Mouse (Mus musculus): ENCODE measurements around the gene Prom1. TPM values are rescaled to one million over a fixed set of nuclear protein-coding genes. Genes with fewer than 3 reads are reported as not detected.

Prom1 gene
- polyA plus RNA-seq, 1 experiment from 2014 or later, result 38.2 TPM

- H3K9me3 ChIP-seq, result no peaks in the 10 kb centered on the region
- no peak overlapping the region for H3K4me3 ChIP-seq
- no peaks in the 10 kb centered on the region for H3K27me3 ChIP-seq
- no peak overlapping the region for H3K4me2 ChIP-seq
- 67% methylated on average over 2 of the region's 2 CpGs for WGBS
- H3K9ac ChIP-seq, result no peak overlapping the region
- H3K36me3 ChIP-seq, result no peaks in the 10 kb centered on the region
- ATAC-seq (ENCODE audit: insufficient number of reproducible peaks, insufficient read depth, low FRiP score, low TSS enrichment, low read depth), result no peak
- H3K4me1 ChIP-seq, result no peaks in the 10 kb centered on the region
- no peak overlapping the region for H3K27ac ChIP-seq
Observed at GRCm38 (mm10) chr5:43968634-43969033, 133.2 kb downstream of the Prom1 start.

GRCm38 (mm10) chr5:43961056-43961455, 140.8 kb downstream of the Prom1 start:
- Histone ChIP-seq H3K4me3 (no peak overlapping the region), H3K4me2 (no peak overlapping the region), H3K27me3 (no peaks in the 10 kb centered on the region), H3K27ac (no peak overlapping the region), H3K9me3 (no peaks in the 10 kb centered on the region), H3K9ac (no peak overlapping the region), H3K4me1 (no peaks in the 10 kb centered on the region), H3K36me3 (no peaks in the 10 kb centered on the region)
- WGBS, result 93% methylated on average over 3 of the region's 3 CpGs
- no peak for ATAC-seq (ENCODE audit: insufficient number of reproducible peaks, insufficient read depth, low FRiP score, low TSS enrichment, low read depth)

- Histone ChIP-seq H3K4me3 (no peak overlapping the region), H3K9me3 (no peaks in the 10 kb centered on the region), H3K27ac (no peak overlapping the region), H3K4me1 (no peaks in the 10 kb centered on the region), H3K9ac (no peak overlapping the region), H3K4me2 (no peak overlapping the region), H3K27me3 (no peaks in the 10 kb centered on the region), H3K36me3 (no peaks in the 10 kb centered on the region)
- 79% methylated on average over 3 of the region's 3 CpGs for WGBS
- no peak for ATAC-seq (ENCODE audit: insufficient number of reproducible peaks, insufficient read depth, low FRiP score, low TSS enrichment, low read depth)
Observed at GRCm38 (mm10) chr5:43959884-43960440, 141.9 kb downstream of the Prom1 start.

- Histone ChIP-seq H3K4me3 (no peak overlapping the region), H3K4me2 (no peak overlapping the region), H3K27me3 (no peaks in the 10 kb centered on the region), H3K4me1 (peaks cover 7% of the 10 kb centered on the region), H3K9me3 (no peaks in the 10 kb centered on the region), H3K9ac (no peak overlapping the region), H3K27ac (no peak overlapping the region), H3K36me3 (no peaks in the 10 kb centered on the region)
- no peak for ATAC-seq (ENCODE audit: insufficient number of reproducible peaks, insufficient read depth, low FRiP score, low TSS enrichment, low read depth)
- 55% methylated on average over 1 of the region's 1 CpGs for WGBS
Observed at GRCm38 (mm10) chr5:43953241-43953640, 148.6 kb downstream of the Prom1 start.

- Histone ChIP-seq H3K27ac (peak overlapping the region; percentile 56), H3K4me2 (peak overlapping the region; percentile 65), H3K36me3 (no peaks in the 10 kb centered on the region), H3K27me3 (0 out of 2 replicates have a peak, but pooled peaks cover 4% of the 10 kb centered on the region), H3K4me3 (peak overlapping the region; percentile 35), H3K4me1 (peaks cover 15% of the 10 kb centered on the region), H3K9me3 (no peaks in the 10 kb centered on the region), H3K9ac (no peak overlapping the region)
- WGBS, result 6% methylated on average over 8 of the region's 8 CpGs
- no peak for ATAC-seq (ENCODE audit: insufficient number of reproducible peaks, insufficient read depth, low FRiP score, low TSS enrichment, low read depth)
Observed at GRCm38 (mm10) chr5:43948748-43949275, 153.0 kb downstream of the Prom1 start.

- no peaks in the 10 kb centered on the region for H3K9me3 ChIP-seq
- peak overlapping the region; percentile 35 for H3K4me3 ChIP-seq
- 0 out of 2 replicates have a peak, but pooled peaks cover 4% of the 10 kb centered on the region for H3K27me3 ChIP-seq
- H3K9ac ChIP-seq, result no peak overlapping the region
- H3K4me1 ChIP-seq, result peaks cover 15% of the 10 kb centered on the region
- peak; percentile 87 for ATAC-seq (ENCODE audit: insufficient number of reproducible peaks, insufficient read depth, low FRiP score, low TSS enrichment, low read depth)
- H3K4me2 ChIP-seq, result peak overlapping the region; percentile 65
- H3K36me3 ChIP-seq, result no peaks in the 10 kb centered on the region
- 1% methylated on average over 27 of the region's 27 CpGs for WGBS
- H3K27ac ChIP-seq, result peak overlapping the region; percentile 24; the same call in 1 of the 2 replicates
Observed at GRCm38 (mm10) chr5:43948111-43948743, 153.6 kb downstream of the Prom1 start.

- Histone ChIP-seq H3K27me3 (0 out of 2 replicates have a peak, but pooled peaks cover 4% of the 10 kb centered on the region), H3K36me3 (no peaks in the 10 kb centered on the region), H3K9ac (no peak overlapping the region), H3K9me3 (no peaks in the 10 kb centered on the region), H3K4me1 (peaks cover 15% of the 10 kb centered on the region), H3K27ac (no peak overlapping the region), H3K4me2 (peak overlapping the region; percentile 65), H3K4me3 (peak overlapping the region; percentile 35; the same call in 1 of the 2 replicates)
- WGBS, result 21% methylated on average over 9 of the region's 9 CpGs
- no peak for ATAC-seq (ENCODE audit: insufficient number of reproducible peaks, insufficient read depth, low FRiP score, low TSS enrichment, low read depth)
Observed at GRCm38 (mm10) chr5:43947330-43947977, 154.4 kb downstream of the Prom1 start.

Other genes starting within 250 kb of the Prom1 start
- 5.2 and 7.2 TPM in 2 replicates for gene Cd38, start 233.5 kb downstream of the Prom1 start, polyA plus RNA-seq (2015; fragmentation: Nextera tagmentation; extraction: Ambion mirVana)
- not detected in 2 replicates for gene Gm7879, start 188.9 kb downstream of the Prom1 start, polyA plus RNA-seq (2015; fragmentation: Nextera tagmentation; extraction: Ambion mirVana)
- 13.5 and 14.0 TPM in 2 replicates for gene Fgfbp1, start 120.3 kb downstream of the Prom1 start, polyA plus RNA-seq (2015; fragmentation: Nextera tagmentation; extraction: Ambion mirVana)
- gene Tapt1, start 124.6 kb upstream of the Prom1 start, polyA plus RNA-seq (2015; fragmentation: Nextera tagmentation; extraction: Ambion mirVana), result 34.1 and 34.5 TPM in 2 replicates